Mouse (Mus musculus) small intestine, adult 2 months (tissue): ENCODE data around the gene Clec16a.

Experiments
- CTCF ChIP-seq: fragments of 200-500 bp; IDR thresholded peaks from 2 replicates; pipeline ENCODE4 v1.5.1; 2012; ENCODE audit warnings: low read depth, mild to moderate bottlenecking, control low read depth, inconsistent platforms, low read length, moderate library complexity, mixed read lengths; ENCODE audit not compliant: insufficient replicate concordance, insufficient read length; ENCODE audit errors: extremely low read depth
- POLR2A ChIP-seq: fragments of 200-500 bp; IDR thresholded peaks from 2 replicates; pipeline ENCODE4 v1.6.1; 2012; ENCODE audit warnings: low read depth, mild to moderate bottlenecking, control low read depth, inconsistent platforms, low read length, moderate library complexity

GRCm38 (mm10) chr16:10656461-10656860, 111.3 kb downstream of the Clec16a start:
- TF ChIP-seq CTCF = no peak
- no peak for TF ChIP-seq POLR2A
